ENCODE assay signal across 8 mouse cellular contexts in genomic region chr12:8320084-8320713, GRCm38 (mm10). TPM values are rescaled to one million over a fixed set of nuclear protein-coding genes. Genes with fewer than 3 reads are reported as not detected.
DNase-seq lines count a peak whose midpoint lies in the region; ATAC-seq and TF ChIP-seq lines count a peak whose summit lies in the region.

No protein-coding gene starts in this region.

- peak; percentile 83 to 84 for DNase-seq in B cell, adult 2 months
- peak; percentile 92 for DNase-seq in adrenal gland, postnatal 10 days
- peak; percentile 80 for DNase-seq in embryo, embryonic 9.5 days (ENCODE audit: extremely low spot score)
- peak; percentile 80 for DNase-seq in kidney, postnatal 0 days (ENCODE audit: low spot score)
- peak; percentile 31 for DNase-seq in liver, embryonic 13.5 days
- peak; percentile 84 for DNase-seq in stomach, postnatal 0 days (ENCODE audit: low spot score)

- no peaks in the 10 kb centered on the region for H3K9me3 ChIP-seq in heart, embryonic 15.5 days (replicated peaks)
- no peaks in the 10 kb centered on the region for H3K9me3 ChIP-seq in kidney, postnatal 0 days (replicated peaks; ENCODE audit: low read length)
- no peaks in the 10 kb centered on the region for H3K9me3 ChIP-seq in liver, embryonic 13.5 days (replicated peaks)
- H3K9me3 ChIP-seq in neural tube, embryonic 12.5 days = no peaks in the 10 kb centered on the region
- no peaks in the 10 kb centered on the region for H3K9me3 ChIP-seq in stomach, postnatal 0 days (ENCODE audit: control insufficient read depth, low read length)

- no peak overlapping the region for H3K4me3 ChIP-seq in heart, embryonic 15.5 days
- no peak overlapping the region for H3K4me3 ChIP-seq in kidney, postnatal 0 days (replicated peaks; ENCODE audit: low read depth, low read length)
- no peak overlapping the region for H3K4me3 ChIP-seq in liver, embryonic 13.5 days (replicated peaks)
- no peak overlapping the region for H3K4me3 ChIP-seq in neural tube, embryonic 12.5 days
- no peak overlapping the region for H3K4me3 ChIP-seq in stomach, postnatal 0 days (ENCODE audit: low read depth, low read length)

- TF ChIP-seq CTCF in kidney, postnatal 0 days (IDR thresholded peaks at IDR 0.05; ENCODE audit: low read depth) = peak; percentile 92
- TF ChIP-seq CTCF in stomach, postnatal 0 days (IDR thresholded peaks at IDR 0.05; ENCODE audit: low read depth) = peak; percentile 95

- peaks cover 3% of the 10 kb centered on the region; the same call in 1 of the 2 replicates for H3K4me1 ChIP-seq in heart, embryonic 15.5 days (replicated peaks)
- H3K4me1 ChIP-seq in kidney, postnatal 0 days (replicated peaks; ENCODE audit: insufficient read depth, low read length) = no peaks in the 10 kb centered on the region
- no peaks in the 10 kb centered on the region for H3K4me1 ChIP-seq in liver, embryonic 13.5 days (replicated peaks)
- no peaks in the 10 kb centered on the region for H3K4me1 ChIP-seq in neural tube, embryonic 12.5 days
- H3K4me1 ChIP-seq in stomach, postnatal 0 days (replicated peaks; ENCODE audit: control insufficient read depth, insufficient read depth) = no peaks in the 10 kb centered on the region

- TF ChIP-seq EP300 in stomach, postnatal 0 days (optimal IDR thresholded peaks at IDR 0.05) = no peak

- no peak overlapping the region for H3K9ac ChIP-seq in heart, embryonic 15.5 days
- no peak overlapping the region for H3K9ac ChIP-seq in kidney, postnatal 0 days (ENCODE audit: low read depth, low read length)
- H3K9ac ChIP-seq in liver, embryonic 13.5 days = no peak overlapping the region
- no peak overlapping the region for H3K9ac ChIP-seq in neural tube, embryonic 12.5 days
- no peak overlapping the region for H3K9ac ChIP-seq in stomach, postnatal 0 days (ENCODE audit: low read length)

- ATAC-seq in heart, embryonic 15.5 days (replicated peaks; ENCODE audit: insufficient number of reproducible peaks, insufficient read depth, low FRiP score, low read depth) = peak; percentile 25; the same call in 1 of the 2 replicates
- ATAC-seq in kidney, postnatal 0 days (replicated peaks; ENCODE audit: low FRiP score, low read depth) = 0 out of 2 replicates have a peak, but pooled peaks have one; percentile 34
- ATAC-seq in liver, embryonic 13.5 days (ENCODE audit: low read depth) = 0 out of 2 replicates have a peak, but pooled peaks have one; percentile 15
- ATAC-seq in neural tube, embryonic 12.5 days (ENCODE audit: low FRiP score, low read depth) = peak; percentile 29; the same call in 1 of the 2 replicates
- ATAC-seq in stomach, postnatal 0 days (ENCODE audit: low FRiP score, low TSS enrichment) = peak; percentile 46; the same call in 1 of the 2 replicates

- H3K27ac ChIP-seq in heart, embryonic 15.5 days = no peak overlapping the region
- no peak overlapping the region for H3K27ac ChIP-seq in kidney, postnatal 0 days
- no peak overlapping the region for H3K27ac ChIP-seq in liver, embryonic 13.5 days
- H3K27ac ChIP-seq in neural tube, embryonic 12.5 days = no peak overlapping the region
- peak overlapping the region; percentile 40; the same call in 1 of the 2 replicates for H3K27ac ChIP-seq in stomach, postnatal 0 days (replicated peaks)

- peaks cover 28% of the 10 kb centered on the region; the same call in 1 of the 2 replicates for H3K36me3 ChIP-seq in heart, embryonic 15.5 days
- H3K36me3 ChIP-seq in kidney, postnatal 0 days (ENCODE audit: insufficient read depth, low read length) = peaks cover 11% of the 10 kb centered on the region; the same call in 1 of the 2 replicates
- H3K36me3 ChIP-seq in liver, embryonic 13.5 days = 0 out of 2 replicates have a peak, but pooled peaks cover 8% of the 10 kb centered on the region
- peaks cover 23% of the 10 kb centered on the region; the same call in 1 of the 2 replicates for H3K36me3 ChIP-seq in neural tube, embryonic 12.5 days
- peaks cover 11% of the 10 kb centered on the region; the same call in 1 of the 2 replicates for H3K36me3 ChIP-seq in stomach, postnatal 0 days (ENCODE audit: control insufficient read depth, insufficient read depth, low read length)

- H3K27me3 ChIP-seq in heart, embryonic 15.5 days = no peaks in the 10 kb centered on the region
- H3K27me3 ChIP-seq in kidney, postnatal 0 days (ENCODE audit: insufficient read depth, low read length) = no peaks in the 10 kb centered on the region
- no peaks in the 10 kb centered on the region for H3K27me3 ChIP-seq in liver, embryonic 13.5 days
- H3K27me3 ChIP-seq in neural tube, embryonic 12.5 days (replicated peaks) = no peaks in the 10 kb centered on the region
- H3K27me3 ChIP-seq in stomach, postnatal 0 days (ENCODE audit: control insufficient read depth, insufficient read depth, low read length) = no peaks in the 10 kb centered on the region

- 40% methylated on average over 5 of the region's 5 CpGs for WGBS in heart, embryonic 15.5 days
- WGBS in kidney, postnatal 0 days = 43% methylated on average over 5 of the region's 5 CpGs
- WGBS in liver, embryonic 13.5 days (ENCODE audit: insufficient replicate concordance) = 39% methylated on average over 5 of the region's 5 CpGs
- 43% methylated on average over 5 of the region's 5 CpGs for WGBS in neural tube, embryonic 12.5 days
- 39% methylated on average over 5 of the region's 5 CpGs for whole genome bisulfite sequencing in stomach, postnatal 0 days

- no peak overlapping the region for H3K4me2 ChIP-seq in heart, embryonic 15.5 days
- H3K4me2 ChIP-seq in kidney, postnatal 0 days (ENCODE audit: low read length) = no peak overlapping the region
- H3K4me2 ChIP-seq in liver, embryonic 13.5 days = no peak overlapping the region
- H3K4me2 ChIP-seq in neural tube, embryonic 12.5 days (replicated peaks) = no peak overlapping the region
- no peak overlapping the region for H3K4me2 ChIP-seq in stomach, postnatal 0 days (replicated peaks; ENCODE audit: low read depth)

RNA-seq across cellular contexts. Expression of gene Hs1bp3, which starts 7.0 kb away (rescaled TPM):
- 10 to 100 TPM; 11.0 to 16.9 TPM for total RNA-seq in adrenal gland, postnatal 10 days (2021)
- polyA plus RNA-seq in heart, embryonic 15.5 days (2015; fragmentation: Nextera tagmentation; extraction: Ambion mirVana) = 12.1 and 16.5 TPM in 2 replicates
- 10.2 and 12.2 TPM in 2 replicates for polyA plus RNA-seq in kidney, postnatal 0 days (2015; fragmentation: Nextera tagmentation; extraction: Ambion mirVana)
- polyA plus RNA-seq in liver, embryonic 13.5 days (2015; fragmentation: Nextera tagmentation; extraction: Ambion mirVana) = 3.7 and 4.1 TPM in 2 replicates
- 10.9 and 11.6 TPM in 2 replicates for polyA plus RNA-seq in neural tube, embryonic 12.5 days (2016; fragmentation: Nextera tagmentation; extraction: Ambion mirVana)
- 7.0 and 7.7 TPM in 2 replicates for polyA plus RNA-seq in stomach, postnatal 0 days (2015; fragmentation: Nextera tagmentation; extraction: Ambion mirVana)

RNA-seq across cellular contexts. Expression of gene Gdf7, which starts 18.4 kb away (rescaled TPM):
- total RNA-seq in adrenal gland, postnatal 10 days (2021) = under 1 TPM in 1 of 2 experiments, not detected in 1; 0.18 TPM
- 0.10 TPM in 1 of 2 replicates, not detected in the other for polyA plus RNA-seq in heart, embryonic 15.5 days (2015; fragmentation: Nextera tagmentation; extraction: Ambion mirVana)
- polyA plus RNA-seq in kidney, postnatal 0 days (2015; fragmentation: Nextera tagmentation; extraction: Ambion mirVana) = 2.3 and 3.1 TPM in 2 replicates
- not detected in 2 replicates for polyA plus RNA-seq in liver, embryonic 13.5 days (2015; fragmentation: Nextera tagmentation; extraction: Ambion mirVana)
- 0.39 and 0.42 TPM in 2 replicates for polyA plus RNA-seq in neural tube, embryonic 12.5 days (2016; fragmentation: Nextera tagmentation; extraction: Ambion mirVana)
- 0.06 TPM in 1 of 2 replicates, not detected in the other for polyA plus RNA-seq in stomach, postnatal 0 days (2015; fragmentation: Nextera tagmentation; extraction: Ambion mirVana)

Comparison
In these comparisons a context has a peak if more than half of its experiments do, and no peak if none do; other contexts are left out.
1. DNase-seq: peak in every context shown above with its lines; median percentile 92 in adrenal gland, postnatal 10 days; 84 in stomach, postnatal 0 days; 84 in B cell, adult 2 months; 80 in embryo, embryonic 9.5 days; 80 in kidney, postnatal 0 days; 31 in liver, embryonic 13.5 days.